Mouse (Mus musculus): ENCODE data around the gene Tmem234.

Tmem234 gene

DNA sequence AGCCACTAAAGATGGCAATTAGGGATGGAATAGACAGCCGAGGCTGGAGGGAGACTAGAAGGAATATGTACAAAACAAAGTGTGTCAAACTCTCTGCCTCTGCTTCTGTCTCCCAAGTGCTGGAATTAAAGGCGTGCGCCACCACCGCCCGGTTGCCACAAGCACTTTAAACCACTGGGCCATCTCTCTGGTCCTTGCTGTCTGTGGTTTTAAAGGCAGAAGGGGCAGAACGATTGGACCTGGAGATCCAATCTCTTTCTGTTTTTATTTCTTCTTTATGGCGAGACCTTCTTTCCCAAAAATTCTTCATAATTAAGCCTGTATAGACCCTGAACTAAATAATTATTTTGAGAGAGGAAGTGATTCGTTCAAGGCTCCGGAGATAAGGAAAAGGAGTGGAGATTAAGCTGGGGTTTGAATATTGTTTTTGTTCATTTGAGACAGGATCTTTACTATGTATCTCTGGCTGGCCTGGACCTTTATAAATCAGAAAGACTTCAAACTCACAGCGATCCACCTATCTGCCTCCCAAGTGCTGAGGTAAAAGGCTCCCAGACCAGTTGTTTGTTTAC lies 72.5 kb downstream of the Tmem234 start:
- no peak for DNase-seq (ENCODE audit: low read depth)
